Mouse (Mus musculus) layer of hippocampus, adult 9-11 months (tissue): ENCODE results near the gene Nelfe.
"Not testable (repeated sequence)": the region's sequence is repeated elsewhere in the genome, so short reads cannot be mapped to it uniquely, and the experiment has no call there.

Experiments used
- DNase-seq: peaks from one replicate; pipeline ENCODE4 v3.0.0; 2022

The Nelfe gene

DNA sequence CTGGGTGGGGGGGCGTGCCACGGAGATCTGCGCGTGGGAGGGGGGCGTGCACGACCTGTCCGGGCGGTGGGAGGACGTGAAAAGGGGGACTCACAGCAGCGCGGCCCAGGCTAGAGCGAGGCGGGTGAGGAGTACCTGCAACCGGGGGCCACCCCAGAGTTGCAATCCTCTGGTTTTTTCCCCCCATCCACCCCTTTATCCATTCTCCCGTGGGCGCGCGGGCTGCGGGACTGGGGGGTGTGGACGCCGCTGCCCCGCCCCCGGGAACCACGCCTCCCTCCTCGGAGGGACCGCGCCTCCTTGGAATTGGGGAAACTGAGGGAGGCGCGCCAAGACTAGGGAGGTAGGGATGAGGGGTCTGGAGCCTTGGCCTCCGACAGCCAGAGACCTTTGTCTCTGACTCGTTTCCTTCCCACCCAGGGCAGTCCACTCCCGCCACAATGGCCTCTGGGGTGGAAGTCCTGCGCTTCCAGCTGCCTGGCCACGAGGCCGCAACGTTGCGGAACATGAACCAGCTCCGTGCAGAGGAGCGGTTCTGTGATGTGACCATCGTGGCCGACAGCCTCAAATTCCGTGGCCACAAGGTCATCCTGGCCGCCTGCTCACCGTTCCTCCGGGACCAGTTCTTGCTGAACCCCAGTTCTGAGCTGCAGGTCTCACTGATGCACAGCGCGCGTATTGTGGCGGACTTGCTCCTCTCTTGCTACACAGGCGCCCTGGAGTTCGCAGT lies 44.8 kb downstream of the Nelfe start:
- DNase-seq: peak; percentile 48

DNA sequence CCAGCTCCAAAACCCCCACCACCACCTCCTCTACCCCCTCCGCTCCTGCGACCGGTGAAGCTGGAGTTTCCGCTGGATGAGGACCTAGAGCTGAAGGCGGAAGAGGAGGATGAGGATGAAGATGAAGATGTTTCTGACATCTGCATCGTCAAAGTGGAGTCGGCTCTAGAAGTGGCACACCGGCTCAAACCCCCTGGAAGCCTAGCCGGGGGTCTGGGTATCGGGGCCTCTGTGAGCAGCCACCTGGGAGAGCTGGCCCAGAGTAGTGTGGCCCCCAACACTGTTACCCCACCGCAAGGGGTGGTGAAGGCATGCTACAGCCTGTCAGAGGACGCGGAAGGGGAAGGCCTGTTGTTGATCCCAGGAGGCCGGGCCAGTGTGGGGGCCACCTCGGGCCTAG lies 45.5 kb downstream of the Nelfe start:
- no peak for DNase-seq

DNA sequence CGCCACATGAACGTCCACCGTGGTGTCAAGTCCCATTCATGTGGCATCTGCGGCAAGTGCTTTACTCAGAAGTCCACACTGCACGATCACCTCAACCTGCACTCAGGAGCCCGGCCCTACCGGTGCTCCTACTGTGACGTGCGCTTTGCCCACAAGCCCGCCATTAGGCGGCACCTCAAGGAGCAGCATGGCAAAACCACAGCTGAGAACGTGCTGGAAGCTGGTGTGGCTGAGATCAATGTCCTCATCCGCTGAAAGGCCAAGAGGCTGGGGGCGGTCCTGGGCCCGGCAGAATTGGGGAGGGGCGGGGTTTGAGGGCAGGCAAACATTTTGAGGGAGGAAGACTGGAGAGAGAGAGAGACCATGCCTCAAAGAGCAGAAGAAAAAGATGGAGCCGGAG lies 46.2 kb downstream of the Nelfe start:
- no peak for DNase-seq

DNA sequence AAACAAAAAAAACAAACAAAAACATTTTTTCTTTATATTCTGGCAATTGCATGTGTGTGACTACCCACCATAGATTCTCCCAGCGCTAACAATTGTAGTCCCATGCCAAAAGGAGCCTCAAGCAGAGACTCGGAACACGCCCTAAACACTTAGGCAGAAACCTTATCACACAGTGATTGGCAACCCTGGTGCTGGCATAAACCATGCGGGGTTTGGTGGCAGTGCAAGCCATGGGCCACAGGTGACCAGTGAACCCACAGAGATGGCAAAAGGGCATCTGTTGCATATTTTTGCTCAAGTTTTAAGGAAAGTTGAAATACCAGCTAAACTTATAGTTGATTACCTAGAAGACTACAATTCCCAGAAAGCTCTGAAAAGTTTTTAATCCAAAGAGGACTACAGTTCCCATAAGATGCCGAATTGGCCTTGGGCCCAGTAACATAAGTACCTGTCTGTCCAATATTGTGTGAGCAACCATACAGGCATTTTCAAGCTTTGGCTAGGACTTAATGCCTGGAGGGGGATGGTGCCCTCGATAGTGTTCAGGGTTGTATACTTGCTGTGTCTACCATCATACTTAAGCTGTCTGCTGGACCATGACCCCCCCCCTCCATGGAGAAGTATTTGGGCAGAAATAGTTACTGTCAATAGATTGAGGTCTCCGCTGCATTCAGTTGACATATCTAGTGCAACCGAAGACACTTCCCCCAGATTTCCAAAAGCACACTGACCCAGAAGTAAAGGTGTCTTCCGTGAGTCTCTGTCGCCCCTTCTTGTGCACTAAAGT lies 47.4 kb downstream of the Nelfe start:
- DNase-seq: peak; percentile 68

DNA sequence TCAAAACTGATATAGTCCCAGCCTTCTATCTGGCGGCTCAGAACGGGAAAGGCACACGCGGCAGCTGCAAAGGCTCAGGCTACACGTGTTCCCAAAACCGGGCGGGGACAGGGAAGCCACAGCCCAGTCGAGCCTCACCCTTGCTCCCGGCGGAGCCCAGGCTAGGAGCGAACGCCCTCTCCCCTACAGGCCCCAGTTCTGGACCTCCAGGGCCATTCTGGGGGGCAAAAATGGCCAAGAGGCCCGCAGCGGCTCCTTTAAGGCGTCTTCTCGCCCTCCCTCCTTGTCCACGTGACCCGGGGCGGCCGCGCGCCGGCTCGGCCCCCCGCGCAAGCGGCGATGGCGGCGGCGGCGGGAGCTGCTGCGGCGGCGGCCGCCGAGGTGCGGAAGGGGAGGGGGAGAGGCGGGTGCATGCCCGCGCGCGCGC lies 48.0 kb downstream of the Nelfe start, which contains the start of the genes C2 and Ehmt2:
C2 (minus strand) TSS at position 106 of the 427 bp plus-strand sequence.
Ehmt2 (plus strand) TSS at position 310 of the 427 bp plus-strand sequence.
- peak; percentile 77 for DNase-seq

DNA sequence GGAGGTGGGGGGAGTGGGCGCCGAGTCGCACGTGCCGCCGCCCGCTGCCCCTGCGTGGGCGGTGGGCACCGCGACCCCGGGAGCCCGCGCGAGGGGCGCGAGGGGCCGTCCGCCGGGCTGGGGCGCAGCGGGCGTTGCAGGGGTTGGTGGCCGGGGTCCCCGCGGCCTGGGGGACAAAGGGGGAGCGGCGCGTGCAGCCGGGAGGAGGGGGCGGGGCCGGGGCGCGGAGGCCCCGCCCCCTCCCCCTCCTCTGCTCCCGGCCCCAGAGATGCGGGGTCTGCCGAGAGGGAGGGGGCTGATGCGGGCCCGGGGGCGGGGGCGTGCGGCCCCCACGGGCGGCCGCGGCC lies 48.5 kb downstream of the Nelfe start:
- DNase-seq: no peak

DNA sequence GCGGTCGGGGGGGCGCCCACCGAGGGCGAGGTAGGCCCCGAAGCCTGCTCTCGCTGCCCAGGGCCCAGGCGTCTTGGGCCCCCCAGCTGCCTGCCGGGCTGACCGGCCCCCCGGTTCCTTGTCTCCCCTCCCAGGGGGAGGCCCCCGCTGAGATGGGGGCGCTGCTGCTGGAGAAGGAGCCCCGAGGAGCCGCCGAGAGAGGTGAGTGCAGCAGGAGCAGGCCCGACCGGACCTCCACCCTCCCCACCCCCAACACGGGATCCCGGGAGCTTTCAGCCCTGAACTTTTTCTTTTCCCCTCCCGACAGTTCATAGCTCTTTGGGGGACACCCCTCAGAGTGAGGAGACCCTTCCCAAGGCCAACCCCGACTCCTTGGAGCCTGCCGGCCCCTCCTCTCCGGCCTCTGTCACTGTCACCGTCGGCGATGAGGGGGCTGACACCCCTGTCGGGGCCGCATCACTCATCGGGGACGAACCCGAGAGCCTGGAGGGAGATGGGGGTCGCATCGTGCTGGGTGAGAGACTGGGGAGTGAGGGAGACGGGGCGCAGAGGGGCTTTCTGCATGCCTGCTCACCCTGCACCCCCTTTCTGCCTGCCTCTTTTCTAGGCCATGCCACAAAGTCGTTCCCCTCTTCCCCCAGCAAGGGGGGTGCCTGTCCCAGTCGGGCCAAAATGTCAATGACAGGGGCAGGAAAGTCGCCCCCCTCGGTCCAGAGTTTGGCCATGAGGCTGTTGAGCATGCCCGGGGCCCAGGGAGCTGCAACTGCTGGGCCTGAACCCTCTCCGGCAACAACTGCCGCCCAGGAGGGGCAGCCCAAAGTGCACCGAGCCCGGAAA lies 49.1 kb downstream of the Nelfe start:
- DNase-seq: peak; percentile 22

DNA sequence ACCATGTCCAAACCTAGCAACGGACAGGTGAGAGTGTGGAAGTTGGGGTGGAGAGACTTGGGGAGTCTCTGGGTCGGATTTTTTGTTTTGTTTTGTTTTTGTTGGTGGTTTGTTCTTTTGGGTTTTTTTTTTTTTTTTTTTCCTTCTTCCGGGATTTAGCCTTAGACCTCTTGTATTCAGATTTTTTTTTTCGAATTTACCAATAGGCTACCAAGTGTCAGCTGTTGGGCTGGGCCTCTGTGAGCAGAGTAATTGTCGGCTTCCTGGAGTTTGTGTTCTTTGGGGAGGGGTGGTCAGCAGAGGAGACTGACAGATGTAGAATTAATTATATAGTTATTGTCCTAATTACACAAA lies 49.7 kb downstream of the Nelfe start:
- no peak for DNase-seq

DNA sequence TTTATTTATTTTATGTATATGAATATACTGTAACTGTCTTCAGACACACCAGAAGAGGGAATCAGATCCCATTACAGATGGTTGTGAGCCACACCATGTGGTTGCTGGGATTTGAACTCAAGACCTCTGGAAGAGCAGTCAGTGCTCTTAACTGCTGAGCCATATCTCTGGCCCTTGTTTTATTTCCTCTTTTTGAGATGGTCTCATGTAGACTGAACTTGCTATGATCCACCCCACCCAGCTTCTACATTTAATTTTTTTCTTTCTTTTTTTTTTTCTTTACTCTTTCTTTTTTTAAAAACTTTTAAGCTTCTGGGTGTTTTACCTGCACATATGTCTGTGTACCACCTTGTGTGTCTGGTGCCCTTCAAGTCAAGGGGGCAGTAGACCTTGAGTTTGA lies 50.6 kb downstream of the Nelfe start:
- DNase-seq: not testable (repeated sequence)

DNA sequence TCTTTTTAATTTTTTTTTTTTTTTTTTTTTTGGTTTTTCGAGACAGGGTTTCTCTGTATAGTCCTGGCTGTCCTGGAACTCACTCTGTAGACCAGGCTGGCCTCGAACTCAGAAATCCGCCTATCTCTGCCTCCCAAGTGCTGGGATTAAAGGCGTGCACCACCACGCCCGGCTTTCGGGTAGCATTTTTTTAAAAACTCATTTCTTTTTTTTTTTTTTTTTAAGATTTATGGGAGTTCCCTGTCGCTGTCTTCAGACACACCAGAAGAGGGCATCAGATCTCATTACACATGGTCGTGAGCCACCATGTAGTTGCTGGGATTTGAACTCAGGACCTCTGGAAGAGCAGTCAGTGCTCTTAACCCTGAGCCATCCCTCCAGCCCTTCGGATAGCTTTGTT lies 51.8 kb downstream of the Nelfe start:
- not testable (repeated sequence) for DNase-seq

DNA sequence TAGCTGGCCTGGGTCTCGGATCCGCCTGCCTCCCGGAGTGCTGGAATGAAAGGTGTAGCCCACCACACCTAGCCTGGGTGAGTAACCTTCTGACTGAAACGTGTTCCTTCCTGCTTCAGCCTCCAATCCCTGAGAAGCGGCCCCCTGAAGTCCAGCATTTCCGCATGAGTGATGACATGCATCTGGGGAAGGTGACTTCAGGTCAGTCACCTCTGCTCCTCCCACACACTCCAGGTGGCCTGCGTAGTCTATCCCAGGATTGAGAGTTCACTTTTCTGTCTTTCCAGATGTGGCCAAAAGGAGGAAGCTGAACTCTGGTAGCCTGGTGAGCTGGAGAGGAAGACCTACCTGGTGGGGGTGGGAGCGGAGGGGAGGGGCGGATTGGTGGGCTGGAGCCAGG lies 52.7 kb downstream of the Nelfe start:
- DNase-seq: no peak
